Mouse (Mus musculus): Measurements from ENCODE around the gene Calr4. TPM values are rescaled to one million over a fixed set of nuclear protein-coding genes. Genes with fewer than 3 reads are reported as not detected.

Calr4 gene
- total RNA-seq, 2 experiments from 2014 or later = not detected

GRCm38 (mm10) chr4:109236186-109236879 lies 2.0 kb downstream of the Calr4 start:
- DNase-seq = no peak

DNA sequence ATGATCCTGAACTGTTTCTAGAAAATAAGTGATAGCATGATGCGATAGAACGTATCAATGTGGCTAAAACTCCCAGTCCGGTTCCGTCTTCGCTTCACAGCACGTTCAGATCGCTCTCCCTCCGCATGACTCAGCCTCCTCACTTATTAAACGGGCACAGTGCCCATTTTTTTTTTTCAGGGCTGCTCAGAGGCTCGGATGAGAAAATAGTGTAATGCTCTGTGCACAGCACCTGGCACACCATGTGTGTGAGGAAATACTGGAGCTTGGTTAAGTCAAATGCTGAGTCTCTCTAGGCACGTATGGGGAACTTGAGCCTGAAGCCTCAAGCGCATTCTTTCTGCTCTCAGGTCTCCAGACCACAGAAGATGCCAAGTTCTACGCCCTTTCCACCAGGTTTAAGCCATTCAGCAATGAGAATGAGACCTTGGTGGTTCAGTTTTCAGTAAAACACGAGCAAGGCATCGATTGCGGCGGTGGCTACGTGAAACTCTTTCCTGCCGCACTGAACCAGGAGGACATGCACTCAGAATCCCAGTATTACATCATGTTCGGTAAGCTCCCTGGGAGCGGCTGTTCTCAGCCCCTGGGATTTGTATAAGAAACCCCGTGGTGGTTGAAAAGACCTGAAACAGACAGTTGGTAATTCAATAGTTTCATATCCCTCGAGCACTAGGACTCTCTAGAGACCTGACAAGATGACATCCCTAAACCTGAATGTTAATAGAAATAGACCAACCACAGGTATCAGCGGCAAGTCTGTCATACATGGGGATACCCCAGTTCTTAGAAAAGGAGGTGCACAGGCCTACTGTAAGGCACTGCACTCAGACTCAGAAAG lies 4.4 kb downstream of the Calr4 start:
- peak; percentile 52 to 62 for DNase-seq

DNA sequence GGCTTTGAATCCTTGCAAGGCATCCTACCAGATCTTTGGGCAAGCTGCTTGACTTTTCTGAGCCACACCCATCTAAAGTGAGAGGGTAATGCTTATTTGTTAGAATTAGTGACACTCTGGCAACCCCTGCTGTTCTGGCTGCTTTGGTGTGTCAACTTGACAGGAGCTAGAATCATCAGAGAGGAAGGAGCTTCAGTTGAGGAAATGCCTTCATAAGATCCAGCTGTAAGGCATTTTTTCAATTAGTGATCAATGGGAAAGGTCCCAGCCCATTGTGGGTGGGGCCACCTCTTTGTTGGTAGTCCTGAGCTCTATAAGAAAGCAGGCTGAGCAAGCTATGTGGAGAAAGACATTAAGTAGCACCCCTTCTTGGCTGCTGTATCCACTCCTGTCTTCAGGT lies 6.9 kb downstream of the Calr4 start:
- peak; percentile 39 for DNase-seq

- peak; percentile 77 to 87 for DNase-seq
Measured at GRCm38 (mm10) chr4:109241934-109242333, 7.6 kb downstream of the Calr4 start.

DNA sequence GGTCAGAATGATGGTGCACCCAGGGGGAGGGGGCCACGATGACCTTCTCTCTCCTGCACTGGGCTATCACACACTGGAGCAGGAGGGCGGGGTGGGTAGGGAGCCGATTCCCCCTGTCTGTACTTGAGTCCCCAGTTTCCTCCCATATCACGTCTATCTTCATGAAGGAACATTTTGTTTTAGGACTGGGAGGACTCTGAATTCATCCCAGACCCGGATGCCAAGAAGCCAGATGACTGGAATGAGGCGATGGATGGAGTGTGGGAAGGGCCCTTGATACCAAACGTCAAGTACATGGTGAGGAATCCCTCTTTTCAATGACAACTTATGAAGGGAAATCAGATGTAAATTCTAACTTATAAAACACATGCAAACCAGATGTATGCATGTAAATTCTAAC lies 10.2 kb downstream of the Calr4 start:
- DNase-seq = peak; percentile 50 to 64

DNA sequence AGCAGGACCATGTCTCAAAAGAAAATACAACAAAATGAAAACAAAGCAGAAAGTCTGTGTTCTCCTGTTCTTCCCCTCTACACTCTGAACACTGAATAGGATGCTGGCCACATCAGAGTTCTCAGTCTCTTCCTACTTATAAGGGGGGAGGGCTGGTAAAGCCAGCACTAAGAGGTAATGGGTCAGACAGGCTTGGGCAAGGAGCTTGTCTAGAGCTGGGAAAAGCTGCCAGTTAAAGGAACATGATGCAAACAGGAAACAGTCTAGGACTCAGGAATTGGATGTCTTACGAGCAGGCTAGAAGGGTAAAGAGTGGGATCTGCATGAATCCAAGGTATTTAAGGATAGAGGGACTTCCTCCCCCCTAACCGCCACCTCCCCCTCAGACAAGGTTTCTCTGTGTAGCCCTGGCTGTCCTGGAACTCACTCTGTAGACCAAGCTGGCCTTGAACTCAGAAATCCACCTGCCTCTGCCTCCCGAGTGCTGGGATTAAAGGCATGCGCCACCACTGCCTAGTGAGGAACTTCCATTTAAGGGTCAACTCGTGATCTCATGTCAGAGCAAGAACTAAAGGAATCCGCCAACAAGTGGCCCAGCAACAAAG lies 10.8 kb downstream of the Calr4 start:
- DNase-seq = peak; percentile 23 to 52

DNA sequence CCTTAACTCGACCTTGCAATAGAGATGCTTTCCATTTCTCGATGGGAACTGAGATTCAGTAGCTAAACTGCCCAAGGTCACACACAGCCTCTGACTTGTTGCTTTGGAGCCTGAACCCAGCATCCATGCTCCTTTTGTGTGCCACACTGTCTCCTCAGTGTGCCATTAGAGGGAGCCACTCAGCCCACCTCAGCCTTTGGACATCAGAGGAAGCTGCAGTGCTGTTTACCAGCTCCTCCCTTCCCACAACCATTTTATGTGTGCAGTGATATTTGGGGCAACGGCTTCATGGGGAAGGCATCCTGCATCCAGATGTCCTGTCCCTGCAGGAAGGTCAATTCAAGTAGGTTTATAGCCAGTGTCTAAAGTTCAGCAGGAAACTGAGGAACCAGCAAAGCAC lies 17.3 kb downstream of the Calr4 start:
- peak in 1 of 2 experiments; percentile 30 for DNase-seq

GRCm38 (mm10) chr4:109252199-109252598 lies 17.9 kb downstream of the Calr4 start:
- DNase-seq = no peak

DNA sequence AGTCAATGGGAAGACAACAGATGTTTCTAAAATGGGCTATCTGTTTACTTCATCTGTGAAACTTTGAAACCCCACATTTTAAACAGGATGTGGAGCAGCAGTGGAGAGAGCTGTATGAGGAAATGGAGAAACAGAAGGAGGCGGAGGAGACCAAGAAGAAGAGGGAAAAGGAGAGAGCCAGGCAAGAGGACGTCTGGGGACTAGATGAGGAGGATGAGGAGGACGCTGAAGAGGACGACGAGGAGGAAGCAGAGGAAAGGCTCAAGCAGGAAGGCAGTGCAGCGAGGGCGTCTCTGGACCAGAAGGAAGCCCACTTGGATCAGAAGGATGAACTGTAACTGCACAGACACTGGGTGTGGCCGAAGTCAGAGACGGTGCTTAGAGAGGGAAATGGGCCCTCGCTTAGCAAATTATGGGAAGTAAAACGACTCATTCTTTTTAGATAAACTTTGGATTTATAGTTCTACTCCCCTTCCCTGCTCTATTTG lies 19.4 kb downstream of the Calr4 start:
- peak; percentile 61 for DNase-seq

DNA sequence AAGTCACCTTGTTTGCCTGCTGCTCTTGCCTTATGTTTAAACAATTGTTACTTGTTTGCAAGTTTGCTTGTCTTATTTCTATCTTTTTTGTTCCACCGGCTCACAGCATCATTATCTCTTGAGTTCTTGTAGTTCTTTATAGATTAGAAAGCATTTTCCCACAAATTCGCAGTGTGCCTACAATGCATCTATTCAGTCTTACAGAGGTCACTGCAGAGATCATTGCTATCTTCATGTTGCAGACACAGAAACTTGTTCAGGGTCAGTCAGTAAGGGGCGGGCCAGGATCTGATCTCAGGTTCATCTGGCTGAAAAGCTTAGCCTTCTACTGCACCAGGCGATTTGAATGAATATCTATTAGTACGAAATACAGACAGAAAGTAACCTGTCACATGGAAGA lies 20.2 kb downstream of the Calr4 start:
- no peak for DNase-seq

- no peak for DNase-seq
Measured at GRCm38 (mm10) chr4:109255321-109255720, 21.0 kb downstream of the Calr4 start.

DNA sequence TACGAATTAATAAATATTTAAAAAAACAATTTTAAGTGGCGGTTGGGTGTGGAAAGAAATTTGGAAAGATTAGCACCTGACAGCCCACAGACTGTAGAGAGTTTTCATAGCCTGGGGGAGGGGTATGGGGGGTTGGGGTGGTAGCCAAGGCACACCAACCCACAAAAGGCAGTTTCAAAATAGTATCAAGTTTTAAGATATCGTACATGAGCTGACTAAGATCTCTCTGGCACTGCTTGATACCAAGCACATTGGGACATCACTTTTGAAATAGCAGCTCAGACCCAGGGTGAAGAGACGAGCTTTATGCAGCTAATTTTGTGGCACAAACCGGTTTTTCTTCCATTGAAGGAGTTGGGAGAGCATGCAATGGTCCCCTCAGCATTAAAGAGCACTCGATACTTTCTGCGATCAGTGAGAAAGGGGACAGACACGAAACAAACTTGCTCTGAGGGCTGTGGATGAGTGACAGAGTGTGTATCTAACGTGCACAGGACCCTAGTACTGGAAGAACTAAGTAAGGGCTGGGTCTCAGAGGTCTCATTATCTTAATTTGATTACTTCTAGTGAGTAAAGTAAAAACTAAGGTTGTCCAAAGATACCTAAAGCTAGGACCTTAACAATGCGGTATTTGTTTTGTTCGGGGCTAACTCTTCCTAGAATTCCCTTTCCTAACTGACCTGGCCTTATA lies 21.6 kb downstream of the Calr4 start:
- no peak for DNase-seq

- peak in 1 of 2 experiments; percentile 12 for DNase-seq
Measured at GRCm38 (mm10) chr4:109256791-109257190, 22.5 kb downstream of the Calr4 start.

GRCm38 (mm10) chr4:109257639-109258038 lies 23.4 kb downstream of the Calr4 start:
- DNase-seq = peak in 1 of 2 experiments; percentile 29

GRCm38 (mm10) chr4:109262068-109262467 lies 27.8 kb downstream of the Calr4 start:
- DNase-seq = no peak

DNA sequence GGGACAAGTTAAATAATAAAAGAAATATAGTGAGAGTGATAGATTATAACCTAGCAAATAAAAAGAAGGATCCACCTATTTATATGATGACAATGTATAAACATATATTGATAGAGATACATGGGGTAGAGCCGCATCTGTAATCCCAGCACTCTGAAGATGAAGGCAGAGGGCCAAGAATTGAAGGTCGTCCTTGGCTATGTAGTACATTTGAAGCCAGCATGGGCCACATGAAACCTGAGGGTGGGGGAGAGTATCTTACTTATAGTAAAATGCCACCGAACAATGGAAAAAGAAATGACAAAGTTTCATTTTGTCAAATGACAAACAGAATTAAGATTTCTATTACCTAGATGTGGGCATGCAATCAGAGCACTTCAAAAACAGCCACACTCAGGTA lies 31.8 kb downstream of the Calr4 start:
- no peak for DNase-seq

GRCm38 (mm10) chr4:109266744-109267143 lies 32.5 kb downstream of the Calr4 start:
- no peak for DNase-seq

GRCm38 (mm10) chr4:109267452-109267851 lies 33.2 kb downstream of the Calr4 start:
- no peak for DNase-seq

DNA sequence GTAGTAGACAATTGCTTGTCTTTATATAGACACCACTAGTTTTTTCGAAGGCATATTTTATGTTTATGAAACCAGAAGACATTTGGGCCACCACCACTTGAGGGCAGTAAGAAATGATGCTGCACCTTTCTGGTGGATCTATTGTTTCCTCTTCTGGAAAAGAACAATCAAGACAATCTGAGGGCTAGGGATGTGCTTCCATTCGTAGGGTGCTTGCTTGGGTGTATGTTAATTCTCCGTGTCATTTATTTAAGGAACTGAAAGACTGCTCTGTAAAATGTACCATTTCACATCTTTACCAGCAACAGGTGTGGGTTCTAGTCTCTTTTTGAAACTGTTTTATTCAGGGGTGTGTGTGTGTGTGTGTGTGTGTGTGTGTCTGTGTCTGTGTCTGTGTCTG lies 34.6 kb downstream of the Calr4 start:
- no peak for DNase-seq

DNA sequence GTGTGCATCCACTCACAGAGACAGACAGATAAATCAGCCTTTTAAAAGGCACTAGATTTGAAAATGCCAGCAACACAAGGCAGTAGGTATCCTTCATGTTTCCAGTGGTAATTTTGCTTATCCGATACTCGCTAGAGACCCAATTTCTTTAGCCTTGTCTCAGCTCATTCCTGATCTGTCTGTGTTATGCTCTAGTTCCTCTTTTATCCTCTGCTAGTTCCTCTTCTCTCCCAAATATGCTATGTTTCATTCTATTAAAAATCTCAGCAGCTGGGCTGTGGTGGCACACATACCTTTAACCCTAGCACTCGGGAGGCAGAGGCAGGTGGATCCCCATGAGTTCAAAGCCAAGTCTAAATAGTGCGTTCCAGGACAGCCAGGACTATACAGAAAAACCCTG lies 37.5 kb downstream of the Calr4 start:
- DNase-seq = no peak

GRCm38 (mm10) chr4:109273586-109274240 lies 39.4 kb downstream of the Calr4 start:
- no peak for DNase-seq
